Mouse (Mus musculus): ENCODE measurements around the gene Rabgap1l. TPM values are rescaled to one million over a fixed set of nuclear protein-coding genes. Genes with fewer than 3 reads are reported as not detected.

Gene Rabgap1l
- 100 to 1,000 TPM; 188 to 213 TPM for total RNA-seq (2021)
- long read RNA-seq, full-length matches to known transcripts, result 4 of 17 reads
- long read RNA-seq, partial matches to known transcripts, result 3 of 17 reads
- long read RNA-seq, other reads (novel, unspliced or antisense), result 10 of 17 reads

DNA sequence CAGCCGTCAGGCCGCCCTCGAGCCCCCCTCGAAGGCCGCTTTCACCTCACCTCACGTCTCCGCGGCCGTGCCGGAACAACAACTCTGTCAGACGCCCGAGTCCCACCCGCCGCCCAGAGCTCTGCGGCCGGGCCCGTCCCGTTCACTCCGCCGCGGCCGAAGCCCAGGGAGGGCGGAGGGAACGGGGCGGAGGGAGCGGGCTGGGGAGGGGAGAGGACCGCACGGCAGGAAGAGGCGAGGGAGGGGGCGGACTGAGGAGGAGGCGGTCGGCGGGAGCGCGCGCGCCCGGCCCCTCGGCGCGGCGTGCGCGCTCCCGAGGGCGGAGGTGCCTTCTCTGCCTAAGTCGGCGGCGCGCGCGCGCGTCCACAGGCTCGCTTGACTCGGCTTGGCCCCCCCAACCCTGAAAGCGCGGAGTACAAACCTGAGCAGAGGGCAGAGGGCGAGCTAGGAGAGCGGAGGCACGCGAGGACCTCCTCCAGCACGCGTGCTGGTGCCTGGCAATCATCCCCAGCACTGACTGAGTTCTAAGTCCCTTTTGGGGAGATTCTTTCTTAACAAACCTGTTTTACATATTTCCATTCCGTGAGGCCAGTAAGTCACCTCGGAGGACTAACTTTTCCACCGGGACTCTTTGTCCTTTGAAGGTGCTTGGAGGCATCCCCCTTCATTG is at the start of gene Rabgap1l:
TSS of gene Rabgap1l (minus strand) at position 526 of the 670 bp plus-strand sequence.
- DNase-seq (ENCODE audit: low spot score in 2 of 2), result peak; percentile 70 to 83

DNA sequence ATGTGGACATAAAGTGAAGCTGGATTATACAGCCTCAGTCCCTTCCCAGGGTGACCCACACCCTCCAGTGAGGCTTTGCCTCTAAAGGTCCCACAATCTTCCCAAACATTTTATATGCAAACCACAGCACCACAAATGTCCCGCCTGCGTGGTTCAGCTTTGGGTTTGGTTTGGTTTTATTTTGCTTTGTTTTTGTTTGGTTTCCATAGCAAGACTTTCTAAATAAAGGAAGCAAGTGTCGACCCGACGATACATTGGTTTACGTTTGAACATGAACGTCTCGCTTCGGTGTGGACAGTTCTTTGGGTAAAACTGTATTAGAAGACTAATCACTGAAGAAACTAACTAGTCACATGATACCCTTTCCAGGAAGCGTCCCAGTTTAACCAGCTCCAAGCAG is 49.6 kb upstream of the Rabgap1l start:
- no peak for DNase-seq (ENCODE audit: low spot score in 2 of 2)

DNA sequence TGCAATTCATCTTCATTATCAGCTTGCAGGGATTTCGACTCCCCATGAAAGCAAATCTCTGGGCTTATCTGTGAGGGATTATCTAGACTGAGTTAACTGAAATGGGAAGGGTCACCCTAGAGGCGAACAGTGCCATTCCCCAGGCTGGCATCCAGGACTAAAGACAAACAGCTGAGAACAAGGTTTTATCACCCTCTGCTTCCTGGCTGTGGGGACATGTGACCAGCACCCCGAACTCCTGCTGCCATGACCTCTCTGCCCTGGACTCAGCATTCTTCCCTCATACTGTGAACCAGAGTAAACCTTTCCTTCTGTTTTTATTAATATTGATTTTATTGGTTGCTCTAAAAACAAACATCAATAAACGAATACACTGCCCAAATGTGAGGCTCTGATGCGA is 47.6 kb upstream of the Rabgap1l start:
- DNase-seq (ENCODE audit: low spot score in 2 of 2), result no peak

DNA sequence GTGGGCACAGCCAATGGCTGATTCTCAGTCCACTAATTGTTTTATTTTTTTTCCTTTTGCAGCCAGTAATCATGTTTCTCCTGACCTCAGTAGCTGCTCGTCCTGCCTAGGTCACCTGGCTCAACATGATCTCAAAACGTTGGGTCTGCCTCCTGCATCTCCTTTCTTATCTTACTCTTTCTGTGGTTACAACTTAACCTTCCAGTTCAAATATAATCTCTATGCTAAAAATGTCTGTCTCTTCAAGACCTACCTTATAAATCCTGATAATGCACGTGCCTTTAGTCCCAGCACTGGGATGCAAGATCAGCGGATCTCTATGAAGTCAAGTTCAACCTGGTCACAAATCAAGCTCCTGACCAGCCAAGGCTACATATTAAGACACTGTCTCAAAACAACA is 46.1 kb upstream of the Rabgap1l start:
- DNase-seq (ENCODE audit: low spot score in 2 of 2), result no peak

DNA sequence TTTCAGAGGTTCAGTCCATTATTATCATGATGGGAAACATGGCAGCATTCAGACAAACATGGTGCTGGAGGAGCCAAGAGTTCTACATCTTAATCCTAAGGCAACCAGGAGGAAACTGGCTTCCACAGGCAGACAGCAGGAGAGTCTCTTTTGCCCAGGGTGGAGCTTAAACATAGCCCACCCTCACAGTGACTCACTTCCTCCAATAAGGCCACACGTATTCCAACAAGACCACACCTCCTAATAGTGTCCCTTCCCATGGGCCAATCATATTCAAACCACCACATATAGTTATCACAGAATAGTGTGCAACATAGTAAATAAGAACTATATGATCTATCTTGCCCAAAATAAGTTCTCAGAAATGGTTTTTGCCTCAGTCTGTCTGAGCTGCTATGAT is 41.4 kb upstream of the Rabgap1l start:
- no peak for DNase-seq (ENCODE audit: low spot score in 2 of 2)

DNA sequence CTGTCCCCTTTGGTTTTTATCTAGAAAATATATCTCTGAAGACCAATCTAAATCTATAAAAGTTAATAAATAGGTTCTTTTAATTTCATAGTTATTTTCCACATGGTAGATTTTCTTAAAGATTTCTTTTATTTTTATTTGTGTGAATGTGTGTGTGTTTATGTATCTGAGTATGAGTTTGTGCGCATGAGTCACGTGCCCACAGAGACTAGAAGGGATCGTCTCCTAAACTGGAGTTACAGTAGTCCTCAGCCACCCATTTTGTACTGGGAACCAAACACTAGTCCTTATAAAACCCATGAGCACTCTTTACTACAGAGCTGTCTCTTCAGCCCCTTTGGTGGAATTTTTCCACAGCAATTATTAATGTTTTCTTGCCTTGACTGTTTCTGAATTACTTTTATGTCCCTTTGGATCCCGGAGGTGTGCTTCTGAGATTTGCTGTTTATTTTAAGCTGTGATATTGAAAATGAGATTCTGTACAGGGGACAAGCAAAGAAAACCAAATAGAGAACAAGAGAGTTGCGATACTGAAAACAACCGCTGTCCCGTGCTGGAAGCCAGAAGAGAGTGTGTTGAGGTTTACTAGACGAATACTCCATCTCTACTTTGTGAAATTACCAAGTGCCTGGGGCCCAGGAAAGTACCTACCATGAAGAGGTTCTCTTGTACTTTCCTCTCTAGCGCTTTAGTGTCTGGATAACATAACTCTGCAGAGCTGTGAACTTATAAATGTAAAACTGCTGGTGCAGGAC is 39.4 kb upstream of the Rabgap1l start:
- DNase-seq (ENCODE audit: low spot score in 2 of 2), result no peak

DNA sequence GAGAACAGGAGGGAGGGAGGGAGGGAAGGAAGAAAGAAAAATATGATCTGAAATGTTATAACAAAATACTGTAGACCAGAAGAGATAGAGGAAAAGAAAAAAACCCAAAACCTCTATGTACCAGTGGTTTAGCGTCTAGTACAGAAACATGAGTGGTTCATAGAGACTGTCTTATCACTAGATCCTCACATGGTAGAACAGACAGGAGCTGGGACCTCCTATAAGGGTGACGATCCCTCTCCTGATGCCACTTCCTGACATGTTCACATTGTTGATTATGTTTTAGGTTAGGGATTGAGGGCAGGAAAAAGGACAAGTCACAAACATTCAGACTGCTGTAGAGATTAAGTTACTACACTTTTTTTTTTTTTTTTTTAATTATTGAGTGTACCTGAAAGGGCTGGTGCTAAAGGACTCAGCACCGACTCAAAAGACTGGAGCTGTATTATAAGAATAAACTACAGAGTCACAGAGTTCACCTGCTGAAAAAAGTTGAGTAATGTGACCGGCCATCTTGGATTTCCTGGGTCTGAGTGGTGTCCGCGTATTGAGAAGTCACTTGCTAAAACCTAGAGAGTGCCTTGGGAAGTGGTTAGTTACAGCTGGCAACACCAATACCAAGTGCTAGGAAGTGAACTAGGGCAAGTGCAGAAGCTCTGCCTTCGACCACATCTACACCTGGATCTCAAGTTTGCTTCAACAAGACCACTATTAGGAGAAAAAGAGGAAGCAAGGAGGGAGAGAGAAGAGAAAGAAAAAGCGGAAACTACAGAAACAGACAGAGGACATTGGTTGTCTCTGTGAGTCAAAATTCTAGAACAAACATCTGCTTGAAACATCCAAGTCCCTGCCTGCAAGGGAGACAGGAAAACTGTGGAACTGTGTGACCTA is 37.8 kb upstream of the Rabgap1l start:
- DNase-seq (ENCODE audit: low spot score in 2 of 2), result no peak

DNA sequence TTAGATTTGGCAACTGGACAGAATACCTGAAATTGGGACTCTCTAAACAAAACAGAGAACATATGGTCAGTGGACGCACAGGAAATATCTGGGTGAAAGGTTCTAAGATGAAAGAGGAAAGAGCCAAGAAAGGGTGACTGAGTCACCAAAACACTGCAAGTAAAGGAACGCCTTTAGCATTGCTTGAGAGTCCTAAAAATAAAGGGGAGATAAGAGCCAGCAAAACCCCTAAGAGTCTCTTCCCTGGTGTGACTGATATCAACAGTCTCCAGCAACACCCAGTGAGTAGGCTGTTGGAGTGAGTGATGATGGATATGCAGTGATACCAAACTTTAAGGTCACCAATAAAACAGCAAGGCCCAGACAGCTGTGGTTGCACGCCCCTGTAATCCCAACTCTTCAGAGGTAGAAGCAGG is 32.4 kb upstream of the Rabgap1l start:
- no peak for DNase-seq (ENCODE audit: low spot score in 2 of 2)

DNA sequence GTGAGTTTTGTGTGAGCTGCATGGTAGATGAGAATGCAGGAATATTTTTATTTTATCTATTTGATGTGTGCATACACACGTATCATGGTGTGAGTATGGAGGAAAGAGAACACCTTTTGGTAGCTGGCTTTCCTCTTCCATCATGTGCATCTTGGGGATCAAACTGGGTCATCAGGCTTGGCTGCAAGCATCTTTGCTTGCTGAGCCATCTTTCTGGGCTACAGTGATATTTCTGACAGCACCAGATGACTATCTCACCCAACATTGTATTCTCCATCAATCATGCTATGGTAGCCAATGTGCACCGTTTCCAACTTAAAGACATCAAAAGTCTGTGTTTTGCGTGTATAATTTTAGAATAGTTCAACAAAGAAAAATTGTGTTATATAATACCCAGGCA is 30.6 kb upstream of the Rabgap1l start:
- DNase-seq (ENCODE audit: low spot score in 2 of 2), result no peak

DNA sequence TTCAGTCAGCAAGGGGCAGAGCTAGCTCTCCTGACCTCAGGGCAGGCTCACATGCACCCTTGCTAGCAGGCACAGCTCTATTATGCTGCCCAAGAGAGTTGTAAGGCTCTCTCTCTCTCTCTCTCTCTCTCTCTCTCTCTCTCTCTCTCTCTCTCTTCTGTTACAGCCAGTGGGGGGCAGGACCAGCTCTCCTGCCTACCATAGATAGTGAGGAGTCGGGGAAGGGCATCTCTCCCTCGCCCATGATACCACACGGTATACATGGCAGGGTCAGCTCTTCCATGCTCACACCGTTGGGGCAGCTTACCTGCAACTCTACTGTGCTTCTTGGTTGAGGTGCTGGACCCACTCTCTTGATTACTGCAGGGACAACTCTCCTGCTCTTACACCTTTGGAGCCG is 21.2 kb upstream of the Rabgap1l start:
- DNase-seq (ENCODE audit: low spot score in 2 of 2), result no peak

DNA sequence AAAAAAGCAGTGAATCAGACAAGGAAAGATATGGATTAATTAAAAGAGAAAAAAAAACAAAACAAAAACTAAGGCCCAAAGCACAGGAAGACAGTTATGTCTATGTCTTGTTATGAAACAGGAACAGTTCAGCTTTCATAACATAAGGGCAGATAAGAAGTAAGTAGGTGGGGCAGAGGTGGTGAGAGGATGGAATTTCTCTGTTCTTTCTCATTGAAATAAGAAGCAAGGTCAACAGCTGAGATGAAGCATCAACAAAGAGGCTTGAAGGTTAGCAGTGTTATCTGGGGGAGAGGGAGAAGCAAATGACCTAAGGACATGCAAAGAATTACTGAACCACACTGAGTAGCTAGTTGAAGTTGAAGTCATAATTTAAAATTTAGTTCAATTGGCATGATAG is 19.4 kb upstream of the Rabgap1l start:
- no peak for DNase-seq (ENCODE audit: low spot score in 2 of 2)

DNA sequence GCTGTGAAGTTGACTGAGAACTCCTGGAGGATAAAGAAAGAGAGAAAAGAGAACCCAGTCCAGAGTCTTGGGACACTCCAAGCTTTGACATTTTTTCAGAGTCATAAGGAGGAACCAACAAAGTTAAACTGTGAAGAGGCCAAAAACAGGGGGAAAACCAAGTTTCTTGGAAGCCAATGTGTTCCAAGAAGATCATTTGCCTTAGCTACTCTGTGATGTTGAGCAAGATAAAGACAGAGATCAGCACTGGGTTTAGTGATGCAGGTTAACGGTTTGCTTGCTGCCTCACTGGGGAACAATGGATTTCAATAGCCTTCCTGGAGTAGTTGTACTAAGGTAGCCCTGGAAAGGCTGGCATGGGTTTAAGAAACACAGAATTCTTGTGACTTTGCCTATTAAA is 18.9 kb upstream of the Rabgap1l start:
- no peak for DNase-seq (ENCODE audit: low spot score in 2 of 2)

DNA sequence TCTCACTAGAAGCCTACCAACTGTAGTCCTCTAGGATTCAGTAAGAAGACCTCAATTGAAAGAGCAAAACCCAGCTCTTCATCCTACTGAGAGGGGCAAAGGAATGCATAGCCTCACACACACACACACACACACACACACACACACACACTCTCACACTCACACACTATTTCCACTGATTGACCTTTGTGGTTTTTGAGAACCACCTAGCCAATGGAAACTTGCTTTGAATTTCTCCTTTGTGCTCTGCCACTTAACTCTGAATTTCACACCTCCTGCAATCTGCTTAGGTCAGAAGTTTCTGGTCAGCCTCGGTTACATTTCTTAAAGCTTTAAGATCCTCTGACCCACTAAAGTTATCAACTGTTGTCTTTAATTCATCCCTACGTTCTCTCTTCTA is 12.3 kb upstream of the Rabgap1l start:
- DNase-seq (ENCODE audit: low spot score in 2 of 2), result no peak

DNA sequence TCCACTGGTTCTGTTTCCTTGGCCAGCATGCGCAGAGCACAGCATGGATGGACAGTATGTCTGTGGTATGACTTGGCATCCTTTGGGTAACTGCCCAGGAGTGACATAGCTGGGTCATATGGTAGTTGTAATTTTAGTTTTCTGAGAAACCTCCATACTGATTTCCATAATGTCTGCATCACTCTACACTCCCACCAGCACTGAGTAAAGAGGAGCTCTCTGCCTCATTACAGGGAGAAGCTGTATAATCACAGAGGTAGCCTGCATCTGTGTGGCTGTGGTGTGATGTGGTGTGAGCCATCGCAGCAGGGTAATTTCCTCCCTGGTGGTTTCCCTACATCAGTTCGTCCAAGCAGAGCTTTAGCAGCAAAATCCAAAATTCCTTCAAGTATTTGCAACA is 7.0 kb upstream of the Rabgap1l start:
- no peak for DNase-seq (ENCODE audit: low spot score in 2 of 2)

DNA sequence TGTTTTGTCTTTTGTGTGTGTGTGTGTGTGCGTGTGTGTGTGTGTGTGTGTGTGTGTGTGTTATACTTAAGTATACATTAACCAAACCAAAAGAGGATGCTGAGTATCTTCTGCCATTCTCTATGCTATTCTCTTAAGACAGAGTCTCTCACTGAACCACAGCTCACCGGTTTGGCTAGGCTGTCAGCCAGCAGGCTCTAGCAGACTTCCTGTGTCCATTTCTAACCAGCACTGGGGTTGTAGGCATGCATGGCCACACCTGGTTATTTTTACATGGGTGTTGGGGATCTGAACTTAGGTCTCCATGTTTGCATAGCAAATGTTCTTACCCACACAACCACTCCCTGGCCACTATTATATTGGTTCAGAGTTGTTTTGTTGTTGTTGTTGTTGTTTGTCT is 2.0 kb upstream of the Rabgap1l start:
- no peak for DNase-seq (ENCODE audit: low spot score in 2 of 2)

DNA sequence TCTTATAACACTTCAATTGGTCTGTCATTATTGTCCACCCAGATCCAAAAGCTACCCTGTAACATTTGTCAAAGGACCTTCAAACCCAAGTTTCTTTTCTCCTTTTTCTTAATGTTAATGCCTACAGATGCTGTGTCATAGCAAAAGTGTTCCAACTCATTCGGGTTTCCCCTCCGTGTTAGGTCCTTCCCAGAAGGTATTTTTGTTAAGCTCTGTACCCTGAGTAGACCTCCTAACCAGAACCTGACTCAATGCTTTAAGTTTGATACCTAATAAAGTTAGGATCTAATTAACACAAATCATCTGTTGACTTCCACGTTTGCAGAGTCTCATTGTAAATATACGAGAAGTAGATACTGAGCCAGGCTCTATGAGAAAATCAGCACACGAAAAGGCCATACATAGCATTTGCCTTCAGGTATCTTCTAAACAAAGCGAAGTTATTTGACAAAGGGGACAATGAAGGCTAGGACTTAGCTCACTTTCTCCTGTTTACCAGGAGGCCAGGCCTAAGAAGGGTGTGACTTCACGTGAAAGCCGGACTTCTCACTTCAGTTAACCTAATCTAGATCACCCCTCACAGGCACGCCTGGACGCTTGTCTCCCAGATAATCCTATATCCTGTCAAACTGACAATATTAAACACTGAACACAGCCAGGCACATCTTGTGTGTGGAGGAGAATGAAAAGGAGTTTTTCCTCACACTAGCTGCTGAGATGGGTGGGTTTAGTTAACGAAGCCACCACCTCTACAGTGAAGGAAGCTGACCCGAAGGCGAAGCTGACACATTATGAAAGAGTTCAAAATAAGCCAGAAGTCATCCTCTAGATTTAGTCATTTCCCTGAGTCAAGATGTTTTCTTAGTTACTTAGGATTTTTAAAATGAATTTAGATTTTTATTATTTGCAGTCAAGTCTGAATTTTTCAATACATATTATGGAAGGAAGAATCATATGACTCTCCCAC is 1.1 kb upstream of the Rabgap1l start:
- no peak for DNase-seq (ENCODE audit: low spot score in 2 of 2)

DNA sequence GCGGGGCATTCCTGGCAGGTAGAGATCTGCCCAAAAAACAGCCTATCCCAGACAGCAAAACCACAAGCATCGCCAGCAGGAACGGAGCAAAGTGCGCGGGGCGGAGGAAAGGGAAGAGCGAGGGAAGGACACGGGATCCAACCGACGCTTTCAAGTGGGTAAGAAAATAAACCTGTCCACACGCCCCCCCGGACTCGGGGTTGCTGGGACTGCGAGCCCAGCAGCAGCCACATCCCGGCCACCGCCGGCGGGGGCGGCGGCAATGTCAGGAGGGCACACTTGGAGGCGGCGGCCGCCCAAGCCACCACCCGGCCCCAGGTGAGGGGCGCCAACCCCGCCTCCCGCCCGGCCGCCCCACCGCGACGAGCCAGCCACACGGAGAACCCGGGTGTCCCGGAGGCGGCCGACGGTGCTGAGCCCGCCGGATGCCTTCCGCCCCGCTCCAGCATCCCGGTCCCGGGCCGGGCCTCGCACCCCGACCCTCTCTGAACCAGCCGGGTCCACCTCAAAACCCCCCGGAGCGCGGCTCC is 790 bp downstream of the Rabgap1l start:
- peak; percentile 30 to 51 for DNase-seq (ENCODE audit: low spot score in 2 of 2)

DNA sequence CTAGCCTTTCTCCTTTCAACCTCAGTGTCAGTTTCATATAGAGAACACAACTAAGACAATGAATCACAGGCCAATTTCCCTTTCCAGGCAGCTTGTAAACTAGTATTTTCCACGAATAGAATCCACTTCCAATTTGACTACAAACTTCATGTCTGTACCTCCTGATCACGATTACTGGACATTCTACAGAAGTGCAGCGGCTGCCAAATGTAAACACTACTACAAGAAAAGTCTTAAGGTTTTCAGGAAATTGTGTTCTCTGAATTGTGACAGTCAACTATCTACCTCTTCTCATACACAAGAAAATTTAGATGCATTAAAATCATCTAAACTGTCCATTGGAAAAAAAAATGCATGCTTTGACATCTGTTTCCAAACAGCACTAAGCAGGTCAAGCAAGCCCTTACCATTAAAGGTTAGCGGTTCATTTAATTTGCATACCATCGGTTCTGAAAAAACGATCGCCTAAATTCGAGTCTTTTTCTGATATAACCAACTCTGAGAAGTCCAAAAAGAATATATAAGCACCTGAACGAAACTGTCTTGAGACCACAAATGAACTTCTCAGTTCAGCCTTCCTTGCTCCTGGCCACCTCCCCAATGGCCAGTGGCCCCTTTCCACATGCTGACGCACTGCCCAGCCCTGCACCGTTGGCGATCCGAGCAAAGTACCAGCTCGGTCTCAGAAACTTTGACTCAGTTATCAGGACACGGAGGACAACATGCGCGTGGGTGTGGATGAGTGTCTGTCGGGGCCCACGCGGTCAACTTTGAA is 1.4 kb downstream of the Rabgap1l start:
- DNase-seq (ENCODE audit: low spot score in 2 of 2), result no peak

DNA sequence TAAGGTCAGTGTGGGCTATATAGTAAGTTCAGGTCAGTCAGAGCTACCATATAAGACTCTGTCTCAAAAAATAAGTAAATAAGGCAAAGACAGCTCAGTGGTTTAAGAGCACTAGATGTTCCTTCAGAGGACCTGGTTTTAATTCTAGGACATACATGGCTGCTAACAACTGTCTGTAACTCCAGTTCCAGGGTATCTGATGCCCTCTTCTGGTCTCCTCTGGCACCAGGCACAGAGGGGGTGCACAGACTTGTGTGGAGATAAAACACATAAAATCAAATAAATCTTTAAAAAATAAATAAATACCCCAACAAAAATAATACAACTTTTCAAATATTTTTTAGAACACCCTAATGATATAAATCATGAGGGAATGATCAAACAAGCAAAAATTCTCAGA is 2.4 kb downstream of the Rabgap1l start:
- DNase-seq (ENCODE audit: low spot score in 2 of 2), result no peak

DNA sequence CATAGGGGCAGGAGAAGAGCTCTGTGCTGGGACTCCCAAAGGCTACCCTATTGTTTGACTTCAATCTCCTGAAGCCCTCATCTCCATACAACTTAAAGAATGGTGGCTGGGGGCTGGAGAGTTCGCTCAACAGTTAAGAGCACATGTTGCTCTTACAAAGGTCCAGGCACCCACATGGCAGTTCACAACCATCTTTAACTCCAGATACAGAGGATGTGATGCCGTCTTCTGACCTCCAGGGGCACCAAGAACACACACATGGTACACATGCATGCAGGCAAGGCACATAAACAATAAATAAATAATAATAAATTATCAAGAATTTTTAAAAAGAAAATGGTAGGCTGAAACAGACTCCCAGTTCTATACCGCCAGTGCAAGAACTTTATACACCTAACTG is 3.1 kb downstream of the Rabgap1l start:
- no peak for DNase-seq (ENCODE audit: low spot score in 2 of 2)

All from layer of hippocampus, postnatal 10 days (tissue).